Mouse (Mus musculus): Measurements from ENCODE around the gene Klhl30. TPM values are rescaled to one million over a fixed set of nuclear protein-coding genes. Genes with fewer than 3 reads are reported as not detected.

Gene Klhl30
- under 1 TPM; 0.09 to 0.12 TPM for total RNA-seq (2021)
- long read RNA-seq, experiment 1: 0 reads
- long read RNA-seq, experiment 2: 0 reads

GRCm38 (mm10) chr1:91350841-91351240 lies at the start of gene Klhl30:
Gene Klhl30, plus strand, starts transcription at chr1:91351016.
- DNase-seq (ENCODE audit: low spot score in 2 of 2): no peak

- no peak for DNase-seq (ENCODE audit: low spot score in 2 of 2)
Measured at GRCm38 (mm10) chr1:91301206-91301920, 49.5 kb upstream of the Klhl30 start.

DNA sequence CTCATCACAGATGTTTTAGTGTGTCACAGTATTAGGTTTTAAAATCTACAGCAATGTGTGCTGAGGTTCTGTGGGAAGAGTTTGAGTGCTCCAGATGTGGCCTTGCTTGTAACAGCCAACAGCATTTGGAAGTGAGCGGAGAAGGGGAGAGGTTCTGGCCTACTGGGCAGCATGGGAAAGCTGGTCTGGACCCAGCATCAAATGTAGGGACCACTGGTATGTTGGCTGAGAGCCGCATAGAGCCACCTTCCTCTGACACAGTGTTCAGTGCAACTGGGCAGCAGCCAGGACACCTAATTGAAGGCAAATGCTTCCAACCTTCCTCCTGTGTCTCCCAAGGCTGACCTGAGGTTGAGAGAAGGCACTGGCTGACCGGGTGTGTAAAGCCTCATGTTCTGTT lies 48.8 kb upstream of the Klhl30 start:
- DNase-seq (ENCODE audit: low spot score in 2 of 2): no peak

- DNase-seq (ENCODE audit: low spot score in 2 of 2): no peak
Measured at GRCm38 (mm10) chr1:91304621-91305020, 46.2 kb upstream of the Klhl30 start.

DNA sequence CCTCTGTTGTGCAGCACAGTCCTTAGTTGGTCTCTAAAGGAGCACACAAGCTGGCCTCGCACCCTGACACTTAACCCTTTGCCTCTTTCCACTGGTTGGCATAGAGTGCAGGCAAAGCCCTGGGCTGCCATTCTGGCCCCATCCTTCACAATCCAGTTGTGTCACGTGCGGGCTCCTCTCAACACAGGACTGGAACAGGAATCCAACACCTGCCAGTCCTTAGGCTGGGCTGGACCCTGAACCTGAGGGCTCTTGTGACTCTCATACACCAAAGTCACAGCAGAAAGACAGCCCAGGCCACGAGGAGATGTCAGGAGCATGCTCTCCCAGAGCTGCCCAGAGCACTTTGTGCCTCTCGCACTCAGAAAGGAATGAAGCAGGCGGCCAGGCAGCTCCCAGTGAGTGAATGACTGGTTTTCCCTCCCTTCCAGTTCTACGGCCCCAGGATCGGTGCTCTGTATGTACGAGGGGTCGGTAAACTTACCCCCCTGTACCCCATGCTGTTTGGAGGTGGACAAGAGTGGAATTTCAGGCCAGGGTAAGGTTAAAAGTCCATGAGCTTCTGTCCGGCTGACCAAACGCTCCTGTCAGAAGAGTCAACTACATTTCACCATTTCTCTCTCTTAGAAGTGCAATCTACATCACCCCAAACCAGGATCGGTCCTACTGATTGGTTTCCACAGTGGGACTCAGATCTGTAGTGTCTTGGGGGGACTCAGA lies 41.3 kb upstream of the Klhl30 start:
- DNase-seq (ENCODE audit: low spot score in 2 of 2): no peak

- DNase-seq (ENCODE audit: low spot score in 2 of 2): no peak
Measured at GRCm38 (mm10) chr1:91312273-91312672, 38.5 kb upstream of the Klhl30 start.

DNA sequence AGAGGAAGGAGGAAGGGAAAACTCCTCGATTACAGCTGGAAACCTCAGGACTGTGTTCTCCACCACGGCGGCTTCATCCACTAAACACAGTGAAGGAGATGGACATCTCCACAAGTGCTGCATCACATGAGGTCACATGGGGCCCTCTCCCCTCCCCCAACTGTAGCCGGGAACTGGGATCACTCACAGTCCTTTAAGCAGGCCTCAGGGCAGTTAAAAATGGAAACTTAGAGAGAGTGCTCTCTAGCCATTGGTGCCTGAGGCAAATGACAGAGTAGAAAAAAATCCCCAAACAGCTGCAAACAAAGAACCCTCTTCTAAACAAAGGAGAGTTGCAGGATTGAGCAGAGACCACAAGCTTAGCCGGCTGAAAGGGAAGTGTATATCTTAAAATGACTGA lies 37.6 kb upstream of the Klhl30 start:
- DNase-seq (ENCODE audit: low spot score in 2 of 2): no peak

- DNase-seq (ENCODE audit: low spot score in 2 of 2): no peak
Measured at GRCm38 (mm10) chr1:91317656-91318055, 33.2 kb upstream of the Klhl30 start.

GRCm38 (mm10) chr1:91321760-91322438 lies 28.9 kb upstream of the Klhl30 start, which contains the start of gene Espnl:
Gene Espnl, plus strand, starts transcription at chr1:91322075.
- DNase-seq (ENCODE audit: low spot score in 2 of 2): no peak

- DNase-seq (ENCODE audit: low spot score in 2 of 2): no peak
Measured at GRCm38 (mm10) chr1:91324646-91325045, 26.2 kb upstream of the Klhl30 start.

DNA sequence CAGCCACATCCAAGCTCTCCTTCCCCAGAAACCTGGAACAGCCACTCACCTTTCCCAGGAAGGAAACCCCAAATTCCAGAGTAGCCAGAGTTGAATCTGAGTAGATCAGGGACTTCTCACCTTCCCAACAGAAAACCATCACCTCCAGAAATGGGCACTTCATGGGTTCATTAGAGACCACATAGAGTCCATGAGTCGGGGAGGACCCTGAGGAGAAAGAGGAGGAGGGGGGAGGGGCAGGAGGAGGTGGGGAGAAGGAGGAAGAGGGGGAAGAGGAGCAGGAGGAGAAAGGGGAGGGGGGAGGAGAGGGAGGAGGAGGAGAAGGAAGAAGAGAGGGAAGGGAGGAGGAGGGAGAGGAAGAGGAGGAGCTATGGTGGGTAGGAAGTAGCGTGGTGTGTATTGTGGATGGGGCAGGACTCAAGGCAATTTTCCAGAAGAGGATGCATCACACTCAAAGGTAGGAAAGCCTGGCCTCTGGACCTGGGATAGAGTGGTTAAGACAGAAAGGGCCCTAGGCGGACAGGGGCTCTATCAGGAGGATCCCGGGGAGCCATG lies 25.3 kb upstream of the Klhl30 start:
- no peak for DNase-seq (ENCODE audit: low spot score in 2 of 2)

DNA sequence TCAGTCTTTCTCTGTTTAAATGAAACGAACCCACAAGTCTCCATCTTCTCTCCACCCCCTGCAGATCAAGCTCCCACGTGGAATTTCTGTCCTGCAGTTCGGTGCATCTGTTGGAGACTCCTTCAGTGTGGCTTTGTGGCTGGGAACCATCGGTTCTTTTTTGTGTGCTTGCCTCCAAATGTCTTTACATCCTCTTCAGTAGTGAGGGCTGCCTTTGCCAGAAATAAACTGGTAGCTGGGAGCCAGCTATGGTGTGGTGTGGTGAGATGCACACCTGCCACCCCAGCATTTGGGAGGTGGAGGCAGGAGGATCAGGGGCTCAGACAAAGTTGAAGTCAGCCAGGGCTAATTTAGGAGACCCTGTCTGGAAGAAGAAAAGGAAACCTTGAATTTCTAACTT lies 18.7 kb upstream of the Klhl30 start:
- peak in 1 of 2 experiments; percentile 20 for DNase-seq (ENCODE audit: low spot score in 2 of 2)

GRCm38 (mm10) chr1:91333582-91333981 lies 17.2 kb upstream of the Klhl30 start:
- DNase-seq (ENCODE audit: low spot score in 2 of 2): no peak

- no peak for DNase-seq (ENCODE audit: low spot score in 2 of 2)
Measured at GRCm38 (mm10) chr1:91337355-91337754, 13.5 kb upstream of the Klhl30 start.

DNA sequence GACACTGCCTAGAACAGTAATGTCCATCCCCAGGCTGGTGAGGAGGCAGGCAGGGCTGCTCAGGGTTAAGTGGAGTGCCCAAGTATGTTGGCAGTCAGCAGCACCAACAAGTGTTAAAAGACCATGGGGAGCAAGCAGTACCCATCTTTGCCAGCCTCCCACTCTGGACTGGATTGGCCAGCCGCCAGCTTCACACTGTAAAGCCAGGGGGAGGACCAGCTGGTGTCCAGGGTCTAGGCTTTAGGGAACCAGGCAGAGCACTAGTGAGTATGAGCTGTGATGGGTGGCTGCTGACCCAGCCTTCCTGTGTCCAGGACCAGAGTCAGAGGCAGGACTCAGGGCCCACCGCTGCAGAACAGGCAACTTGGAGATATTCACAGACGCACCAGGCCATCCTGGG lies 6.8 kb upstream of the Klhl30 start:
- DNase-seq (ENCODE audit: low spot score in 2 of 2): no peak

DNA sequence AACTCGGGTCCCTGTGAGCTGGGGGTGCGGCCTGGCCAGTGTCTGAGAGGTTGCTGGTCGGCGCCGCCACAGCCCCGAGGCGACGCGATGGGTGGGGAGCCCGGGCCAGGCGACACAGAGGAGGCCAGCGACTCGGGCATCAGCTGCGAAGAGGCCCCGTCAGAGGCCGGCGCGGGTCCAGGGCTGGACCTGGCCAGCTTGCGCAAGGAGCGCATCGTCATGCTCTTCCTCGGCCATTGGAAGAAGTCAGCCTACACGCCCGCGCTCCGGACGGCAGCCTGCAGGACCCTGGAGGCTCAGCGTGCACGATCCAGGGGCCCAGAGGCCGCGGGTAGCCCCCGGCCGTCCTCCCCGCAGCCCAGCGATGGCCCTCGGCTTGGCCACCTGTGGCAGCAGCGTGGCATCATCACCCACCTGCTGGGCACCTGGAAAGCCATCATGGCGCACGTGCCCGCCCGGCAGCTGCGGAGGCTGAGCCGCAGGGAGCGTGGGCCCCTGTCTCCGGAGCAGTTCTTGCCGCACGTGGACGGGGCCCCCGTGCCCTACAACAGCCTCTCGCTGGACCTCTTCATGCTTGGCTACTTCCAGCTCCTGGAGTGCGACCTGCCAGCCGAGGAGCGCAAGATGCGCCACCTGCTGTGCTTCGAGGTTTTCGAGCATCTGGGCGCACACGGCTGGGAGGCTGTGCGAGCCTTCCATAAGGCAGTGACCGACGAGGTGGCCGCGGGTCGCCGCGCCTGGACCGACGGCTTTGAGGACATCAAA lies 5.7 kb upstream of the Klhl30 start:
- DNase-seq (ENCODE audit: low spot score in 2 of 2): no peak

- DNase-seq (ENCODE audit: low spot score in 2 of 2): peak; percentile 47 to 54
Measured at GRCm38 (mm10) chr1:91346892-91347291, 3.9 kb upstream of the Klhl30 start.

- DNase-seq (ENCODE audit: low spot score in 2 of 2): no peak
Measured at GRCm38 (mm10) chr1:91351249-91351648, 433 bp downstream of the Klhl30 start.

GRCm38 (mm10) chr1:91352277-91352676 lies 1.5 kb downstream of the Klhl30 start:
- no peak for DNase-seq (ENCODE audit: low spot score in 2 of 2)

DNA sequence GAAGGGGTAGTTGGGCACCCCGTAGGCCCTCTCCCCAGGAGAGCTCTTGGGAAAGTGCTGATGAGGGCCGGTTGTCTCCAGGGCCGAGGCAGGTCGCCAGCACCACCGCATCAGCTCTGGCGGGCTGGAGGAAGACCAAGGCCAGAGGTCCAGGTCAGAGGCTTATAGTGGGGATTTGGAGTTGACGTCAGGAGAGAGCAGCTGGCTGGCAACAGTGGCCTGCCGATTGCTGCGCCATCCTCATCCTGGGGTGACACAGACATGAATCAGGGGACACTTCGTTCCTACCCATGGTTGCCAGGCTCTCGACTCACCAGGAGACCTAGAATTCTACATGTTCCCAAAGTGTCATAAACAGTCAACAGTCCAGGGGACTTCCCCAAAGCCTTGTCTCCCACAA lies 5.3 kb downstream of the Klhl30 start:
- no peak for DNase-seq (ENCODE audit: low spot score in 2 of 2)

DNA sequence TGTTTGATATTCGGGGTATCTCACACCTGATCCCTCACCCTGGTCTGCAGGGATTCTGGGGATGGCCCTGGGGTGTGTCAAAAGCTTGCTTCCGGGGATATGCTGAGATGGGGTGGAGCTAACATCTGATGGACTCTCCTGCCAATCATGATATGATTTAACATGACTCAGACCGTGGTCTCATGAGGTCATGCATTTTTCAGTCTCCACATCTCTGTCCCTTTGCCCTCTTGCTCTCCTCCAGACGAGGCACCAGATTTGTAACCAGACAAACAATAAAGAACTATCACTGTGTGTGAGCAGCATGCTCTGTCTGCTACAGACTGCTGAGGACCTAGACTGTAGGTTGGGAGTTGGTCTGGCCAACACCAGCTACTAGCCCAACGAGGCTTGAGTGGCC lies 11.3 kb downstream of the Klhl30 start:
- no peak for DNase-seq (ENCODE audit: low spot score in 2 of 2)

Measured in layer of hippocampus, postnatal 14 days (tissue).